Mouse (Mus musculus) T-cell, adult 2 months (primary cell): Measurements from ENCODE around the gene Nampt.

ENCODE experiments used
- DNase-seq: peaks from one replicate; pipeline ENCODE4 v3.0.0; 2022; ENCODE audit warnings: low spot score

Gene Nampt

DNA sequence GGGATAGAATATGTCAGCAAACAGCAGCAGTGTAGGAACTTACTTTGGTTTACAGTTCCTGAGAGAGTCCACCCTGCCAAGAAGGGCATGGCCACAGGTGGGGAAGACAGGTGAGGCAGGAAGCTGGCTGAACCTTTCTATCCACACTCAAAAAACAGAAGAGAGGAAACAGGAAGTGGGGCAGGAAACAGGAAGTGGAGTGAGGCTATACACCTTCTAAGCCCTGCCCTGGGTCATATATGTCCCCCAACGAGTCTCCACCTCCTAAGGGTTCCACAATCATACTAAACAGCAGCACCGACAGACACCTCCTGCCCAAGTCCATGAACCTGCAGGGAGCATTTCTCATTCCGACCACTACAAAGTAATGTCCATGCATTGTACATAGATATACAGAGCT lies 81.7 kb downstream of the Nampt start:
- DNase-seq = peak; percentile 20
